Mouse (Mus musculus) lung, embryonic 15.5 days (tissue): Measurements from ENCODE around the gene Espl1. TPM values are rescaled to one million over a fixed set of nuclear protein-coding genes. Genes with fewer than 3 reads are reported as not detected.
A peak's percentile ranks its signal among the peaks of the same experiment; 100 is the strongest.
"Not testable (repeated sequence)": the region's sequence is repeated elsewhere in the genome, so short reads cannot be mapped to it uniquely, and the experiment has no call there.

Experiments
- ATAC-seq: fragments of 200-750 bp; cut with Nextera tagmentation; 2 replicates; pipeline ENCODE4 v1.8.0; 2017; ENCODE audit warnings: moderate number of reproducible peaks, borderline replicate concordance; ENCODE audit not compliant: low FRiP score, low TSS enrichment; ENCODE audit errors: extremely low read depth
- H3K27ac ChIP-seq: fragments of 300-500 bp; sonication (generic); 2 replicates; pipeline ENCODE4 v1.5.1; 2015; ENCODE audit warnings: moderate library complexity, mild to moderate bottlenecking, inconsistent platforms
- H3K27me3 ChIP-seq: fragments of 300-500 bp; sonication (generic); 2 replicates; pipeline ENCODE4 v1.6.1; 2015; ENCODE audit warnings: inconsistent platforms
- H3K36me3 ChIP-seq: fragments of 300-500 bp; sonication (generic); 2 replicates; pipeline ENCODE4 v1.6.1; 2015; ENCODE audit warnings: inconsistent platforms
- H3K4me1 ChIP-seq: fragments of 300-500 bp; sonication (generic); 2 replicates; pipeline ENCODE4 v1.6.1; 2015; ENCODE audit warnings: inconsistent platforms
- H3K4me2 ChIP-seq: fragments of 300-500 bp; sonication (generic); 2 replicates; pipeline ENCODE4 v1.6.1; 2015; ENCODE audit warnings: inconsistent platforms, mild to moderate bottlenecking, moderate library complexity
- H3K4me3 ChIP-seq: fragments of 300-500 bp; sonication (generic); 2 replicates; pipeline ENCODE4 v1.5.1; 2015; ENCODE audit warnings: mild to moderate bottlenecking, inconsistent platforms
- H3K9ac ChIP-seq: fragments of 300-500 bp; sonication (generic); 2 replicates; pipeline ENCODE4 v1.6.1; 2015; ENCODE audit warnings: inconsistent platforms
- H3K9me3 ChIP-seq: fragments of 300-500 bp; sonication (generic); 2 replicates; pipeline ENCODE4 v1.6.1; 2016; ENCODE audit warnings: inconsistent platforms
- WGBS: fragments of 180-500 bp; shearing (Covaris S2); methylation state at CpG from one replicate; pipeline ENCODE4 v1.1.7; 2015; 5-methylcytosine and 5-hydroxymethylcytosine counted together
- polyA plus RNA-seq: library from polyadenylated mRNA; unstranded; fragments of >200 nt; fragmentation: Nextera tagmentation; extraction: Ambion mirVana; gene quantifications from 2 replicates; pipeline ENCODE4 v1.2.1, GENCODE M21; 2015

Espl1 gene
- polyA plus RNA-seq, 1 experiment from 2014 or later = 32.2 TPM

- peaks cover 87% of the 10 kb centered on the region for H3K36me3 ChIP-seq
- H3K27ac ChIP-seq = 0 out of 2 replicates have a peak overlapping the region, but pooled peaks have one; percentile 17
- no peak overlapping the region for H3K4me2 ChIP-seq
- H3K27me3 ChIP-seq = no peaks in the 10 kb centered on the region
- no peak for ATAC-seq
- no peak overlapping the region for H3K9ac ChIP-seq
- peaks cover 7% of the 10 kb centered on the region for H3K4me1 ChIP-seq
- no peak overlapping the region for H3K4me3 ChIP-seq
- H3K9me3 ChIP-seq = no peaks in the 10 kb centered on the region
Observed at GRCm38 (mm10) chr15:102311489-102311888, 15.4 kb downstream of the Espl1 start.

- H3K9ac ChIP-seq = no peak overlapping the region
- H3K9me3 ChIP-seq = no peaks in the 10 kb centered on the region
- H3K36me3 ChIP-seq = peaks cover 89% of the 10 kb centered on the region
- no peak for ATAC-seq
- no peak overlapping the region for H3K4me3 ChIP-seq
- H3K27ac ChIP-seq = no peak overlapping the region
- 84% methylated on average over 8 of the region's 8 CpGs for WGBS
- no peaks in the 10 kb centered on the region for H3K4me1 ChIP-seq
- H3K27me3 ChIP-seq = no peaks in the 10 kb centered on the region
- H3K4me2 ChIP-seq = no peak overlapping the region
Observed at GRCm38 (mm10) chr15:102315292-102315691, 19.2 kb downstream of the Espl1 start.

DNA sequence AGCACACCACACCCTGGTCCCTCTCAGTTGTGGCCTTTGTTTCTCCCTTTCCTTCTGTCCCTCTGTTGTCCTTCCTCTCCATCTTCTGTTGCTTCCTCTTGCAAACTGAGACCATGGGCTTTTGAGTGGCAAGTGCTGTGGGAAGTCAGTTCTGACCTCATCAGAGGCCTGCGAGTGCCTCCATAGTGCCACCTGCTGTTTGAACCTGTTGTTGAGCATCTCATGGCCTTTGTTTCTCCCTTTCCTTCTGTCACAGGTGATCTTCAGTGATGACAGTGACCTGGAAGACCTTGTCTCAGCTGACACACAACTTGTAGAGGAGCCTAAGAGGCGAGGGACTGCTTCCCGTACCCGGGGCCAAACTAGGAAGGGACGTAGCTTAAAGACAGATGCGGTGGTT lies 20.2 kb downstream of the Espl1 start:
- no peak overlapping the region for H3K27ac ChIP-seq
- no peak overlapping the region for H3K4me2 ChIP-seq
- H3K4me1 ChIP-seq = no peaks in the 10 kb centered on the region
- H3K27me3 ChIP-seq = no peaks in the 10 kb centered on the region
- peaks cover 91% of the 10 kb centered on the region for H3K36me3 ChIP-seq
- no peaks in the 10 kb centered on the region for H3K9me3 ChIP-seq
- WGBS = 84% methylated on average over 6 of the region's 6 CpGs
- no peak overlapping the region for H3K4me3 ChIP-seq
- ATAC-seq = no peak
- no peak overlapping the region for H3K9ac ChIP-seq

- H3K9ac ChIP-seq = no peak overlapping the region
- no peaks in the 10 kb centered on the region for H3K27me3 ChIP-seq
- H3K4me2 ChIP-seq = peak overlapping the region; percentile 75
- WGBS = 70% methylated on average over 12 of the region's 12 CpGs
- peaks cover 57% of the 10 kb centered on the region for H3K36me3 ChIP-seq
- H3K9me3 ChIP-seq = no peaks in the 10 kb centered on the region
- H3K4me1 ChIP-seq = peaks cover 10% of the 10 kb centered on the region
- no peak overlapping the region for H3K27ac ChIP-seq
- no peak for ATAC-seq
- H3K4me3 ChIP-seq = peak overlapping the region; percentile 90; the same call in 1 of the 2 replicates
Observed at GRCm38 (mm10) chr15:102324654-102325473, 28.8 kb downstream of the Espl1 start.

DNA sequence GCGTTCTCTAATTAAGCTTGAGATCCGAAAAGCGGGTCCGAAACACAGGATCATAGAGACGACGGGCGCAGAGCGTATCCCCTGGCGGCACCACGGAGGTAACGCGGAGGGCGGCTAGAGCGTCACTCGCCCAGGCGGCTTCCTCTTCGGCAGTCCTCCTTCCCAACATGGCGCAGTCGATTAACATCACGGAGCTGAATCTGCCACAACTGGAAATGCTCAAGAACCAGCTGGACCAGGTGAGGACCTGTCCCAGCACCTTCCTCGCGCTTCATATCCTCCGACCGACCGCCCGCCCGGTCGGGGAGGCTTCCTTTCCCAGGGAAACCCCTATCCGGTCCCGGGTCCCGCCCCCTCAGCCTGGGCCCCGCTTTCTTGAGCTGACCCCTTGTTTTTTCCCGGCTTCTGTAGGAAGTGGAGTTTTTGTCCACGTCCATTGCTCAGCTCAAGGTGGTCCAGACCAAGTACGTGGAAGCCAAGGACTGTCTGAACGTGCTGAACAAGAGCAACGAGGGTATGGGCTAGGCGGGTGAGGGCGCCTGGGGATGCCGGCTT lies 30.0 kb downstream of the Espl1 start, which contains the start of gene Pfdn5:
Gene Pfdn5 (plus strand): TSS at position 95 of the 555 bp plus-strand sequence.
- peaks cover 16% of the 10 kb centered on the region for H3K4me1 ChIP-seq
- WGBS = 0% methylated on average over 40 of the region's 40 CpGs
- H3K4me3 ChIP-seq = peak within 1 kb of the TSS; percentile 90
- H3K27ac ChIP-seq = peak within 1 kb of the TSS; percentile 71
- peak within 1 kb of the TSS; percentile 75 for H3K4me2 ChIP-seq
- peak within 1 kb of the TSS; percentile 85 for H3K9ac ChIP-seq
- H3K27me3 ChIP-seq = no peaks in the 10 kb centered on the region
- peak; percentile 87 for ATAC-seq
- H3K9me3 ChIP-seq = no peaks in the 10 kb centered on the region
- peaks cover 53% of the 10 kb centered on the region for H3K36me3 ChIP-seq

DNA sequence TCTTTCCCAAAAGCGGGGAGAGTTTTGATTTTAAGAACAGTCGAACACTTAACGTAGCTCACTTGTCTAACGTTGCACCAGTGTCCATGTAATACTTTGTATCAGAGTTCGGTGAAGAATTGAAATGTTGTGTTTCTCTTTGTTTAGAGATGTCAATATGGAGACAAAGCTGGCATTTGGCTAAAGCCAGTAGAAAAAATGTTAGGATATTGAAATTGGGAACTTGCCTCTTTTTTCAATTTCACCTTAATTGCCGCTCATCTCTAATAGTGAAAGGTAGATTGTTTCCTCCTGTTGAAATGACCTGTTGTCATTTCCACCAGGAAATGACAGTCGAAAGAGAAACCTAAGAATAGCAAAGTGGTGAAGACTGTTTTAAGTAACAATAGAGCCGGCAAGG lies 30.8 kb downstream of the Espl1 start:
- peak overlapping the region; percentile 85 for H3K9ac ChIP-seq
- H3K36me3 ChIP-seq = peaks cover 45% of the 10 kb centered on the region
- H3K4me3 ChIP-seq = peak overlapping the region; percentile 90
- H3K27me3 ChIP-seq = no peaks in the 10 kb centered on the region
- H3K9me3 ChIP-seq = no peaks in the 10 kb centered on the region
- peak overlapping the region; percentile 75 for H3K4me2 ChIP-seq
- H3K4me1 ChIP-seq = peaks cover 20% of the 10 kb centered on the region
- no peak overlapping the region for H3K27ac ChIP-seq
- no peak for ATAC-seq
- 51% methylated on average over 8 of the region's 8 CpGs for WGBS

- WGBS = under 1% methylated on average over 30 of the region's 30 CpGs
- ATAC-seq = peak; percentile 92; the same call in 1 of the 2 replicates
- Histone ChIP-seq H3K9ac (peak within 1 kb of the TSS; percentile 65), H3K36me3 (peaks cover 55% of the 10 kb centered on the region), H3K4me1 (peaks cover 29% of the 10 kb centered on the region), H3K27ac (peak within 1 kb of the TSS; percentile 72), H3K4me2 (peak within 1 kb of the TSS; percentile 69), H3K9me3 (no peaks in the 10 kb centered on the region), H3K4me3 (peak within 1 kb of the TSS; percentile 63), H3K27me3 (no peaks in the 10 kb centered on the region)
Observed at GRCm38 (mm10) chr15:102331610-102332015, 35.5 kb downstream of the Espl1 start, which contains the start of gene Myg1. Myg1 (plus strand) TSS chr15:102331709.

- Histone ChIP-seq H3K36me3 (peaks cover 71% of the 10 kb centered on the region), H3K4me1 (peaks cover 21% of the 10 kb centered on the region), H3K27me3 (no peaks in the 10 kb centered on the region), H3K4me2 (no peak overlapping the region), H3K27ac (no peak overlapping the region), H3K9me3 (no peaks in the 10 kb centered on the region), H3K9ac (no peak overlapping the region), H3K4me3 (no peak overlapping the region)
- no peak for ATAC-seq
- WGBS = 81% methylated on average over 8 of the region's 8 CpGs
Observed at GRCm38 (mm10) chr15:102335254-102335653, 39.2 kb downstream of the Espl1 start.

DNA sequence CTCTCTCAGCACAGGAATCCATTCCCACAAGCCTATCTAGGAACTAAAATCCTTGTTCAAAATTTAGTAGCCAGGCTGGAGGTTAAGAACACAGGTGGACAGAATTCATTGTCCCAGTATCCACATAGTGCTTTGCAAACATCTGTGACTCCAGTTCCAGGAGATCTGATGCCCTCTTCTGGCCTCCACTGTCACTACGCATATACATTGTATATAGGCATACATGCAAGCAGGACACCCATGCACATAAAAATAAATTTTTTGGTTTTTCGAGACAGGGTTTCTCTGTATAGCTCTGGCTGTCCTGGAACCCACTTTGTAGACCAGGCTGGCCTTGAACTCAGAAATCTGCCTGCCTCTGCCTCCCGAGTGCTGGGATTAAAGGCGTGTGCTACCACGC lies 39.9 kb downstream of the Espl1 start:
- not testable (repeated sequence) for H3K9ac ChIP-seq, H3K4me3 ChIP-seq, H3K27me3 ChIP-seq, ATAC-seq, H3K4me2 ChIP-seq, H3K27ac ChIP-seq, H3K9me3 ChIP-seq
- 92% methylated on average over 5 of the region's 5 CpGs for WGBS
- H3K36me3 ChIP-seq = peaks cover 70% of the 10 kb centered on the region
- peaks cover 18% of the 10 kb centered on the region for H3K4me1 ChIP-seq

GRCm38 (mm10) chr15:102336946-102337345 lies 40.9 kb downstream of the Espl1 start:
- 84% methylated on average over 4 of the region's 4 CpGs for WGBS

GRCm38 (mm10) chr15:102339612-102340011 lies 43.5 kb downstream of the Espl1 start:
- H3K36me3 ChIP-seq = peaks cover 65% of the 10 kb centered on the region
- H3K4me1 ChIP-seq = no peaks in the 10 kb centered on the region
- 60% methylated on average over 5 of the region's 5 CpGs for WGBS
- ATAC-seq = no peak
- H3K27me3 ChIP-seq = no peaks in the 10 kb centered on the region
- H3K9ac ChIP-seq = no peak overlapping the region
- H3K4me3 ChIP-seq = no peak overlapping the region
- no peak overlapping the region for H3K4me2 ChIP-seq
- H3K27ac ChIP-seq = no peak overlapping the region
- no peaks in the 10 kb centered on the region for H3K9me3 ChIP-seq

More at GRCm38 (mm10) chr15:102336946-102337345, 40.9 kb downstream of the Espl1 start:
- H3K4me3 ChIP-seq = no peak overlapping the region
- H3K4me2 ChIP-seq = no peak overlapping the region
- no peak for ATAC-seq
- H3K9me3 ChIP-seq = no peaks in the 10 kb centered on the region
- no peak overlapping the region for H3K27ac ChIP-seq
- no peaks in the 10 kb centered on the region for H3K27me3 ChIP-seq
- peaks cover 12% of the 10 kb centered on the region for H3K4me1 ChIP-seq
- peaks cover 70% of the 10 kb centered on the region for H3K36me3 ChIP-seq
- H3K9ac ChIP-seq = no peak overlapping the region

DNA sequence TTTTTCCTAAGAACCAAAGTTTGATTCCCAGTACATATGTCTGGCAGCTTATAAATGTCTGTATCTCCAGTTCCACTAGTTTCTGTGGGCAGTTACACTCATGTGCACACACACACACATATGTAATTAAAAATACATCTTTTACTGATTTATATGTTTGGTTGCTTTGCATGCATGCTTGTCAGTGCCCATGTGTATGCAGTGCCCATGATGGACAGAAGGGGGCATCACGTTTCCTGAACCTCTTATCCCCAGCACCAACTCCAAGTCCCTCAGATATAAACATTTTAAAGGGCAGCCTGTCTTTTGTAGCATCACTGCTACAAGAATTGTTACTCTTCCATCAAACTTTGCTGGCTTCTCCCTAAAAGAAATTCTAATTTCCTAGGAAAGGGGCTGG lies 45.5 kb downstream of the Espl1 start:
- H3K27ac ChIP-seq = no peak overlapping the region
- ATAC-seq = no peak
- H3K9me3 ChIP-seq = no peaks in the 10 kb centered on the region
- H3K4me2 ChIP-seq = no peak overlapping the region
- no peaks in the 10 kb centered on the region for H3K4me1 ChIP-seq
- peaks cover 70% of the 10 kb centered on the region for H3K36me3 ChIP-seq
- no peak overlapping the region for H3K9ac ChIP-seq
- no peak overlapping the region for H3K4me3 ChIP-seq
- WGBS = 18% methylated on average over 1 of the region's 1 CpGs
- no peaks in the 10 kb centered on the region for H3K27me3 ChIP-seq
